Mouse (Mus musculus): ENCODE measurements at regions not wholly inside any gene's neighbourhood (a gene's known extent, or its start where the extent isn't known, plus 50 kb on each side); places are given as distances from the start of the nearest gene placed in this dataset.
"Not testable (repeated sequence)": the region's sequence is repeated elsewhere in the genome, so short reads cannot be mapped to it uniquely, and the experiment has no call there.

DNA sequence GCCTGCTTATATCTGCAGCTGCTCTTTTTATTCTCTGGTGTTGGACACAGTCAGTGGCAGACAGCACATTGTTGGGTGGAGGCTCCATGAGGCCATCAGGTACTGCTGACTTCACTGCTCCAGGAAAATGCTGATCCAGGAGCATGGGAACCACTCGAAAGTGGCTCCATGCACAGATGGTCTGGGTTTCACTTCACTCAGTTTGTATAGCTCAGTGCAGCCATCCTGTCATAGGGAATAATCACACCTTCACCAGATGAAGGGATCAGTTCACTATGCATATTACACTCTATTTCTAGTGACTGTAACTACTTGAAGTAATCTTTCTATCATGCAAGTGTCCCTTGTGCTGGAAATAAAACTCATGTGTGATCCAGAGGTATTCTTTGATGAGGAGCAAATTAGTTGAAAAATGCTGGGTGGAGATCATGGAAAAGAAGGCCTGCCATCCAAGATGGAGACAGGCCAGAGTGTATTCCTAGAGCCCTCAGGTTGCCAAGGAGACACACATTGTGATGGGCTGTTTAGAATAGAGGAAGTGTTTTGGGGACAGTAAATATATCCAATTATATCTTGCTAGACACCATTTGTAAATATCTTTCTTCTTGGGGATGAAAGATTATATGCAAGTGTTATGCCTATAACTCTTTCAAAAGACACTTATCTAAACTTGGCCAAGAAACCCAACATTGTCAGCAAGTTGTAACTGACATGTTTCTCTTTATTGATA lies 103.7 kb upstream of the Arhgap42 start:
- no peak for DNase-seq (ENCODE audit: low spot score)

DNA sequence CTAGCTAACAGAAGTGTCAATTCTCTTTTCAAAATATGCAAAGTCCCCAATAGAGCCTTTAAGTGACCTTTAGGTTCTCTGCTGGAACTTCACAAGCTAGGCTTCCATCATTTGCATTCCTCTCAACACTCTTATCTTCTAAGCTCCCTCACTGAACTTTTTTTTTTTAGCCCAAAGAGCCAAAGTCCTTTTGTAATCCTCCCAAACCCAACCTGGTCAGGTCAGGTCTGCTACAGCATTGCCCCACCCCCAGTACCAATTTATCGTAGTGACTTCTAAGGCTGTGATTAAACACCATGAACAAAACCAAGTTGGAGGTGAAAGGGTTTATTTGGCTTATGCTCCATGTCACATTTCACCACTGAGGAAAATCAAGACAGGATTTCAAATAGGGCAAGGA lies 79.7 kb upstream of the Arhgap42 start:
- no peak for DNase-seq (ENCODE audit: low spot score)

DNA sequence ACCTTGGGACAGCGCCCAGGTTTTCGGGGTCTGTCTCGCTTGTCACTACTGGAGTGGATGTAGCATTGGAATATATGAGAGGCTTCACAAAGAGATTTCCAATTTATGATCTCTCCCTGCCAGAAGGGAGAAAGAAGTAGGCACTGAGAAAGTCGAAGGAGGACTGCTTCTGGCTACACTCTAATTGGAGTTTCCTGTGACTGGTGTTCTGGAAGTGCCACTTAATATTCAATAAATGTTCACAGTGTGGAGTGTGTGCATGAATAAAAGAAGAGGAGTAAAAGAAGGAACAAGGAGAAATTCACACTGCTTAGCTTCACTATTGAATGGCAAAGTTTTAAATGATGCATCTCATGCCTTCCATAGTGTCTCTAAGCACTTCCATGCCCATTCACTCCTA lies 77.1 kb upstream of the Arhgap42 start:
- no peak for DNase-seq (ENCODE audit: low spot score)

DNA sequence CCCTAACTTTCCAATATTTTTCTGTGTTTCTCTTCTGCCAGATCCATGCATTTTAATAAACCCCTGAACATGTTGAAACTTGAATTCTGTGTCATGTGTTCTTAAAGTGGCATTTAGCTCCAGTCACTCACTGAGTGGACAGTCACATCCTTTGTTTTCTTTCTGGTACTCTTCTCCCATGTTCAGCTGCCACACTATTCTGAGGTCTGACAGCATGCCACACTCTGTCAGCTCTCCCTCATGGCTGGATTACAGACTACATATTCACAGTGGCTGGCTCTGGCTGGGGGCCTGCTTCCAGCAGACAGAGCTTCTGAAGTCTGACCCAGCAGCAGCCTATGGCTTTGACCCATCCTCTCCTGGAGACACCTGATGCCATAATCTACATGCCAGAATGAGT lies 73.4 kb upstream of the Arhgap42 start:
- DNase-seq (ENCODE audit: low spot score), result no peak

DNA sequence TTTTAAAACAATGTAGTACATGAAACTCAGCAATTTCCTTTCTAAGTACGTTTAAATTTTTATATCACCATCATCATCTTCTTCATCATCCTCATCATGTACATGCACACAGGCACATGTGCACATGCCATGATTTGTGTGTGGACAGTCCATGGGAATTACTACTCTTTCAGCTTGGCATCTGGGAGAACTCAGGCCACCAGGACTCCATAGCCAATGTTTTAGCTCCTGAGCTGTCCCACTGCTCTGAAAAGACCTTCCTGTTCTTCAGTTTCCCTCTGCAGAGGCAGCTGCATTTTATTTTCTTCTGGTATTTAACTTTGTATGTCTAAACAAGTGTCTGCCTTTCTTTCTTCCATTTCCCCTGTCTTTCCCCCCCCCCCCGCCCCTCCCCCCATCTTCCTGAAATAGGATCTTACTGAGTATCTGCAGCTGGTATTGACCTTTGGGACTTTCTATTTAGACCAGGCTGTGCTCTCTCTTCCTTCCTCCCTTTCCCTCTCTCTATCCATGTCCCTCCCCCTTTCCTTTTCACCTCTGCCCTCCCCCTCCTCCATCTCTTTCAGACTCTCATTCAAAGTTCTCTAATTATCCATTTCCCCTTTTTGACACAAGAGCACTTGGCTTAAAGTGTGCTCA lies 72.8 kb upstream of the Arhgap42 start:
- DNase-seq (ENCODE audit: low spot score), result no peak

DNA sequence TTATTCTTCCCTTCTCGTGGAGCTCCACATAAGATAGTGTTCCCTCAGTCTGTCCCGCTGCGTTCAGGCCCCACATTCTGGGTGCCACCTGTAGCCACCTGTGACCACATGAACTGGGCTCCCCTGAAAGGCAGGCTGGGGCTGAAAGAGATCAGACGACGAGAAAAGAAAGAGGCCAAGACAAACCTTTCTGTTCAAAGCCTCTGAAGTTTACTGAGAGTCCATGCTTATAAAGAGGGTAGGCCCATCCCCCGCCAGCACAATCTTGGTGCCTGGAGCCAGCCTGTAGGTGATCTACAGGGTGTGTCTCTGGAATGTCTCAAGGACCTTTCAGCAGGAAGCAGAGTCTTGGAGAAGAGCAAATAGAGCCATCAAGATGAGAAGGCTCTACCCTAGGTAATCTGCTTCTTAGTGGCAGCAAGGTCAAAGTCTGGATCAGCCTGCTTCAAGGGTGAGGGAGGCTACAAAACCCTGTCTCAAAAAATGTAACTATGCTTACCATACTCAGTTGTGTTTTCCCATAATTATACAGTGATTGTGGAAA lies 72.2 kb upstream of the Arhgap42 start:
- not testable (repeated sequence) for DNase-seq (ENCODE audit: low spot score)

DNA sequence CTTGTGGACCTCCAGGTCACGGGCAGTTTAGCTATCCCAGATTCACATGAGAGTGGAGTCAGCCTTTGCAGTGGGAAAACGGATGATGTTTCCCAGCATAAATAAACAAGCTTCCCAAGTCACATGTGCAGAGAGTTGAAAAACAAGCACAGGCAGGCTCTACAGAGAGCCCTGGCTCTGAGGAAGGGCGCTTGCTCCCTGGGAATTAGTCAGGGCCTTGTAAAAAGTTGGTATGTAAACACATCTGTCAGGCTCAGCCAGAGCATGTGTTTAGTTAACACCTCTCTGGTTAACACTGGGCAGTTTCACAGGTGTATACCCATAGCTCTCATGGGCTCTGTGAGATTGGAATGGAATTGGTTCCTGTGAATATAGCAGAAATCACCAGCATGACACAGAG lies 51.9 kb upstream of the Arhgap42 start:
- no peak for DNase-seq (ENCODE audit: low spot score)

DNA sequence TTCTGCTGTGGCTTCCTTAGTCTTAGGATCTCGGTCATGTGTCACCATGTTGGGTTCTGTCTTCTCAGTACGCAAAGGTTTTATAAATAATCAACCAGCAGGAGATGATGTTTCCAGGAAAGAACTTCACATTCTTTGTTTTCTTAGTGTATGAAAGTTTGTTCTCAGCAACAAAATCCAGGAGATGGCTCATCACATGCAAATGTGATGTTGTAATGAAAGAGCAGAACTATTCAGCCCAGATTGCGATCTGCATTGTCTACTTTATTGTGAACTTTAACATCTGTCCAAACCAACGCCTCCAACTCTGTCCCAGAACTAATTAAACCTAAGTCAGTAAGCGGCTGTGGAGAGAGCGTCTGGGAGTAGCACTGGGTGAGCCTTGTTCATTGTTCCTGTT lies 50.7 kb upstream of the Arhgap42 start:
- no peak for DNase-seq (ENCODE audit: low spot score)

Measured in testis, postnatal 10 days (tissue).